Mouse (Mus musculus): ENCODE measurements around the gene Gm47995. TPM values are rescaled to one million over a fixed set of nuclear protein-coding genes. Genes with fewer than 3 reads are reported as not detected.

Gene Gm47995
- total and polyA plus RNA-seq, 3 experiments, result 4.1 to 31.3 (median 9.3) TPM

DNA sequence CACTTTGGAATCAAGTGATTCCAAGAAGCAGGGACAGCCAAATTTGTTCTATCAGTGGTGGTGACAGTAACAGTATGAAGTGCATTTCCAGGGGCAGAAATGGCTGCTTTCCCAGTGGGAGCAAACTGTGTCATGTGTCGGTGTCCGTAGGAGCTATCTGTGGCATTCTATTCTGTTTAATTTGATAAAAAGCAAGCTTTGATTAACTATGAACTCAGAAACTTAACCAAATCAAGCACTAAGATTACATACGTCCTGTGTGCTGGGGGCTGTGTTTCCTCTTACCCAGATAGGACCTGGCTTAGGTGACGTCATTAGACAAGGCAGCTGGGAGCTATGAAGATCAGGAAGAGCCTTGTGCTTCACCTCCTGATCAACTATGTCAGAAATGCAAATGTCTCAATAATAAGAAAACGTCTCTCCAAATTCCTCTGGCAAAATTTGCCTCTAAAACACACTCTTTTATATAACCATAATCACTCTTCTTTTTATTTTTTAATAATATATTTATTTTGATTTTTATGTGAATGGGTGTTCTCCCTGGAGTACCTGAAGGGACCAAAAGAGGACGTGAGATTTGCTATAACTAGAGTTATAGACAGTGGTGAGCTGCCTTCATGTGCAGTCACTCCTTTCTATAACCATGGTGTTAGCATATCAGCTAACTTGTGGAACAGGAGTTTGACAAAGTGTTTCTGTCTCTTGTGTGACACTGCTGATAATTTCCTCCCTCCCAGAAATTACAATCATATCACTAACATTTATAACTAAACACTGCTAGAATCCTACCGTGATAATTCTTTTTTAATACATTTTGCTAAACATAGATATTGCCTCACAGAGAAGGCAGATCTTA lies 41.2 kb upstream of the Gm47995 start:
- DNase-seq (ENCODE audit: low spot score) (no peak), ATAC-seq (ENCODE audit: extremely low read depth, insufficient number of reproducible peaks, low FRiP score, poor library complexity, severe bottlenecking) (no peak)
- Histone ChIP-seq H3K9me3 (replicated peaks) (no peaks in the 10 kb centered on the region), H3K4me1 (ENCODE audit: insufficient read depth, low read depth, low read length) (peaks cover 37% of the 10 kb centered on the region), H3K36me3 (replicated peaks) (no peaks in the 10 kb centered on the region), H3K4me3 (ENCODE audit: low read depth, low read length) (no peak overlapping the region), H3K27me3 (ENCODE audit: insufficient read depth, low read length) (peaks cover 2% of the 10 kb centered on the region; the same call in 1 of the 2 replicates)
- TF ChIP-seq GATA2 (IDR thresholded peaks at IDR 0.05; ENCODE audit: borderline replicate concordance, low read depth, low read length) (no peak), POLR2AphosphoS5 (IDR thresholded peaks at IDR 0.05; ENCODE audit: insufficient replicate concordance, low read depth, low read length) (no peak), GATA1 (IDR thresholded peaks at IDR 0.05; ENCODE audit: borderline replicate concordance, low read length) (no peak), TAL1 (conservative IDR thresholded peaks at IDR 0.05; ENCODE audit: low read depth, low read length) (no peak), CTCF (IDR thresholded peaks at IDR 0.05; ENCODE audit: low read depth, low read length) (no peak)

DNA sequence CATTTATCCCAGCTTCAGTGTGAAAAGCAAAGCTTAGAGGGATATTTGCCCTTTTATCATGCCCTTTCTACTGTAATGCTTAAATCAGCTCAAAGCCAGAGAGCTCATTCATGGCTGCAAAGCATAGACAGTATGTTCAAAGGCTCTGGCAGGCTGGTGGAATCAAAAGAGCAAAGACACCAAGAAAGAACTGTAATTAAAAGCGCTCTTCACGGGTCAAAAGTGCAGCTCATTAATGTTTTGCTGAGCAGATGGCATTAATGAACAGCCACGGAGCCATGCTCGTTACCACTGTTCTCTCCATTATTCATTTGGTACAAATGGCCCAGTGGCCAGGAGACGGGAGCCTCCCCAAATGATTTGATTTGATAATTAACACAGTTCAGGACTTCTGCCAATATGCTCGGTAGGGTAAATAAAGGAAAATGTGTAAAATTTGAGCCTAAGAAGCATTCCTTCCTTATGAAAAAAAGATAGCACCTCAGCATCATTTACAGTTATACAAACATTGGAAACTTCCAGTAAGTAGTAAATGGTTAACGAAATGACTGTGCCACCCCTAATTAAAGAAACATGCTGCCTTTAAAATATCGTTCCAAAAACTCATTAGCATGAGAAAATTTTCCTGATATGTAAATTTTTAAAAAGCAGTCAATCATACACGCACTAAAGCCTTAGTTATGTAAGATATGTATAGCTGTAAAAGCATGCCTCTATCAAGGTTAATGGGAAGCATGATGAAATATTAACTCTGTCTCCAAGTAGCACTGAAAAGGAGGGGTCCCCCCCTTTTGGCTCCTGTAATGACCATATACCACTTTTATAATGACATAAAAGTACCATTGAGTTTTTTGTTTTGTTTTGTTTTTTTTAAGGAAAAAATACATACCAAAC lies 40.0 kb upstream of the Gm47995 start:
- H3K36me3 ChIP-seq (replicated peaks), result no peaks in the 10 kb centered on the region
- H3K9me3 ChIP-seq (replicated peaks), result no peaks in the 10 kb centered on the region
- peaks cover 28% of the 10 kb centered on the region for H3K4me1 ChIP-seq (ENCODE audit: insufficient read depth, low read depth, low read length)
- no peak overlapping the region for H3K4me3 ChIP-seq (ENCODE audit: low read depth, low read length)
- ATAC-seq (ENCODE audit: extremely low read depth, insufficient number of reproducible peaks, low FRiP score, poor library complexity, severe bottlenecking), result no peak
- TF ChIP-seq CTCF (IDR thresholded peaks at IDR 0.05; ENCODE audit: low read depth, low read length) (no peak), GATA1 (IDR thresholded peaks at IDR 0.05; ENCODE audit: borderline replicate concordance, low read length) (no peak), POLR2AphosphoS5 (IDR thresholded peaks at IDR 0.05; ENCODE audit: insufficient replicate concordance, low read depth, low read length) (no peak), GATA2 (IDR thresholded peaks at IDR 0.05; ENCODE audit: borderline replicate concordance, low read depth, low read length) (no peak), TAL1 (conservative IDR thresholded peaks at IDR 0.05; ENCODE audit: low read depth, low read length) (no peak)
- H3K27me3 ChIP-seq (ENCODE audit: insufficient read depth, low read length), result peaks cover 2% of the 10 kb centered on the region; the same call in 1 of the 2 replicates
- no peak for DNase-seq (ENCODE audit: low spot score)

DNA sequence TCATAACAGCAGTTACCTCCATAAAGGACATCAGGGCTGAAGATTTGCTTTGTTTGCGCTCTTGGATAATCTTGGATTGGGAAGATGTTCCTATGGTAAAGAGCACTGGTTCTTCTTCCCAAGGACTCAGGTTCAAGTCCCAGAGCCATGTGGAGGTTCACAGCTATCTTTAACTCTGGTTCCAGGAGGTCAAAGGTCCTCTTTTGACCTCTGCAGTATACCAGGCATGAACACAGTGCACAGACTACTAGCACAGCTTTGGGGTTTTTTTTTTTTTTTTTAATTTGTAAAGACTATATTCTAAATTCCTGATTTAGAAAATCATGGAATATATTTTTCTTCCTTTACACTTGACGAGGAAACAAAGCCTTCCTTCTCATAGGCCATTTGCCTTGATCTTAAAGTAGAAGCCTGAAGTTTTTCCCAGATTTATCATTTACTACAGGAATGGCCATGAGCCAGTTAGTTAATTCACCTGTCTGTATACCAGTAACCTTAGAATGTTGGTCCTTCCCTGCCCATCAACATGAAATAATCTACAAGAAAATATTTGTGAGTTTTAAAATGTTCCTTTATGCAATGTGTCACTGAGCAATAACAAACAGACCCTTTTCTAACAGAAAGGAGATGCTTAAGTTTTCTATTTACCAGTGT lies 39.3 kb upstream of the Gm47995 start:
- ATAC-seq (ENCODE audit: extremely low read depth, insufficient number of reproducible peaks, low FRiP score, poor library complexity, severe bottlenecking) (no peak), DNase-seq (ENCODE audit: low spot score) (no peak)
- Histone ChIP-seq H3K4me3 (ENCODE audit: low read depth, low read length) (no peak overlapping the region), H3K36me3 (replicated peaks) (no peaks in the 10 kb centered on the region), H3K4me1 (ENCODE audit: insufficient read depth, low read depth, low read length) (peaks cover 24% of the 10 kb centered on the region), H3K27me3 (ENCODE audit: insufficient read depth, low read length) (peaks cover 2% of the 10 kb centered on the region; the same call in 1 of the 2 replicates), H3K9me3 (replicated peaks) (no peaks in the 10 kb centered on the region)
- TF ChIP-seq CTCF (IDR thresholded peaks at IDR 0.05; ENCODE audit: low read depth, low read length), result no peak
- TF ChIP-seq POLR2AphosphoS5 (IDR thresholded peaks at IDR 0.05; ENCODE audit: insufficient replicate concordance, low read depth, low read length), result no peak
- no peak for TF ChIP-seq TAL1 (conservative IDR thresholded peaks at IDR 0.05; ENCODE audit: low read depth, low read length)
- TF ChIP-seq GATA1 (IDR thresholded peaks at IDR 0.05; ENCODE audit: borderline replicate concordance, low read length), result no peak
- no peak for TF ChIP-seq GATA2 (IDR thresholded peaks at IDR 0.05; ENCODE audit: borderline replicate concordance, low read depth, low read length)

DNA sequence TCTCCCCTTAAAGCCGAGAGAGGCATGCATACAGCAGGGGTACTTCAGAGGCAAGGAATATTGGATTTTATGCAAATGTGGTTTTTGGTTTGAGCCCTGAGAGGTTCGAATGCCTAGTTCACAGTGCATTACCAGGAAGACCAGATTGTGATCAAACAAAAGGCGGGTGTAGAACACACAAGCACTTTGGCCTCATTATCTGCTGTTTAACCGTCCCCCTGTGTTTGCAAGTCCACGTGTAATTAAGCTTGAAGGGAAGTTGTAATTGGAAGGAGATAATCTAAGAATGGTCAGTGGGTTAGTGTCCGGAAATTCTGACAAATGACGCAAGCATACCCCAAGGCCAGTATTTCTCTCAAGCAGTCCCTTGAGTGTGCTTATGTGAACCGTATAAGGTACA lies 32.2 kb upstream of the Gm47995 start:
- Histone ChIP-seq H3K4me1 (ENCODE audit: insufficient read depth, low read depth, low read length) (peaks cover 43% of the 10 kb centered on the region), H3K36me3 (replicated peaks) (no peaks in the 10 kb centered on the region), H3K27me3 (ENCODE audit: insufficient read depth, low read length) (no peaks in the 10 kb centered on the region), H3K4me3 (ENCODE audit: low read depth, low read length) (peak overlapping the region; percentile 3; the same call in 1 of the 2 replicates), H3K9me3 (replicated peaks) (no peaks in the 10 kb centered on the region)
- ATAC-seq (ENCODE audit: extremely low read depth, insufficient number of reproducible peaks, low FRiP score, poor library complexity, severe bottlenecking) (peak; percentile 71), DNase-seq (ENCODE audit: low spot score) (no peak)
- no peak for TF ChIP-seq TAL1 (conservative IDR thresholded peaks at IDR 0.05; ENCODE audit: low read depth, low read length)
- TF ChIP-seq CTCF (IDR thresholded peaks at IDR 0.05; ENCODE audit: low read depth, low read length), result no peak
- no peak for TF ChIP-seq GATA2 (IDR thresholded peaks at IDR 0.05; ENCODE audit: borderline replicate concordance, low read depth, low read length)
- TF ChIP-seq POLR2AphosphoS5 (IDR thresholded peaks at IDR 0.05; ENCODE audit: insufficient replicate concordance, low read depth, low read length), result no peak
- TF ChIP-seq GATA1 (IDR thresholded peaks at IDR 0.05; ENCODE audit: borderline replicate concordance, low read length), result no peak

DNA sequence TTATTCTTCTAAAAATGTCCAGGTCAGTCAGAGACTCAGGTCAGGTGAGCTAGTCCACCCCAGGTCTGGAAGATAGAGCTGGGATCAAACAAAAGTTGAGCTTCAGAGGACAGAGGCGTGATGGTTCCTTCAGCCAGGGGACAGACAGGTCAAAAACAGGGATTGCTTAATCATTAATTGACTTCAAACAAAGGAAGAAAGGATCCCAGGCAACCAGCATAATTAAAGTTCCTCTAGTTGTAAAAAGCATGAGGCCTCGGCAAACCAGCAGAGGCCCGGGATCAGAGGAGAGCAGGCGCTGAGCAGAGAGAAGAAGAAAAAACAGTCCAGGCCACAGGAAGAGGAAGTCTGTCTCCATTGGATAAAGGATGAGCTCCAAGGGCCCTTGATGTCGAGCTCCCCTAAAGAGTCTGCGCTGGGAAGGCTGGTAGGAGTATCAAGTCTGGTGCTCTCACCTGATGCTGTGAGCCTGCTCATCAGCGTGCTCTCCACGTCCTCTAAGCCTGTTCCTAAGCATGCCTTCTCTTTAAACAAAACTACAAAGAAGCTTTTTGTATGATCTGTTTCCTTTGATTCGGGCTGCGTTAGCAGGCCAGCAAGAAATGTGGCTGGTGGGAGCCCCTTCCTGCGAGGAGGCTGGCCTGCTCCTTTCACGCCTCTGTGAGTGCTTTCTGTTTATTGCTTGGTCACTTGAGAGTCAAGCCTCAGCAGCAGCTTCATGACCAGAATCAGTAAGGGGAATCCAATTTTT lies 30.8 kb upstream of the Gm47995 start:
- no peak for TF ChIP-seq POLR2AphosphoS5 (IDR thresholded peaks at IDR 0.05; ENCODE audit: insufficient replicate concordance, low read depth, low read length)
- TF ChIP-seq CTCF (IDR thresholded peaks at IDR 0.05; ENCODE audit: low read depth, low read length), result no peak
- TF ChIP-seq GATA1 (IDR thresholded peaks at IDR 0.05; ENCODE audit: borderline replicate concordance, low read length), result no peak
- no peak for TF ChIP-seq TAL1 (conservative IDR thresholded peaks at IDR 0.05; ENCODE audit: low read depth, low read length)
- TF ChIP-seq GATA2 (IDR thresholded peaks at IDR 0.05; ENCODE audit: borderline replicate concordance, low read depth, low read length), result no peak
- Histone ChIP-seq H3K4me3 (ENCODE audit: low read depth, low read length) (no peak overlapping the region), H3K4me1 (ENCODE audit: insufficient read depth, low read depth, low read length) (peaks cover 53% of the 10 kb centered on the region), H3K9me3 (replicated peaks) (no peaks in the 10 kb centered on the region), H3K27me3 (ENCODE audit: insufficient read depth, low read length) (no peaks in the 10 kb centered on the region), H3K36me3 (replicated peaks) (no peaks in the 10 kb centered on the region)
- no peak for DNase-seq (ENCODE audit: low spot score)
- ATAC-seq (ENCODE audit: extremely low read depth, insufficient number of reproducible peaks, low FRiP score, poor library complexity, severe bottlenecking), result no peak

Data from G1E (cell line).